ENCODE assay signal across 25 mouse cellular contexts in the genomic region with DNA sequence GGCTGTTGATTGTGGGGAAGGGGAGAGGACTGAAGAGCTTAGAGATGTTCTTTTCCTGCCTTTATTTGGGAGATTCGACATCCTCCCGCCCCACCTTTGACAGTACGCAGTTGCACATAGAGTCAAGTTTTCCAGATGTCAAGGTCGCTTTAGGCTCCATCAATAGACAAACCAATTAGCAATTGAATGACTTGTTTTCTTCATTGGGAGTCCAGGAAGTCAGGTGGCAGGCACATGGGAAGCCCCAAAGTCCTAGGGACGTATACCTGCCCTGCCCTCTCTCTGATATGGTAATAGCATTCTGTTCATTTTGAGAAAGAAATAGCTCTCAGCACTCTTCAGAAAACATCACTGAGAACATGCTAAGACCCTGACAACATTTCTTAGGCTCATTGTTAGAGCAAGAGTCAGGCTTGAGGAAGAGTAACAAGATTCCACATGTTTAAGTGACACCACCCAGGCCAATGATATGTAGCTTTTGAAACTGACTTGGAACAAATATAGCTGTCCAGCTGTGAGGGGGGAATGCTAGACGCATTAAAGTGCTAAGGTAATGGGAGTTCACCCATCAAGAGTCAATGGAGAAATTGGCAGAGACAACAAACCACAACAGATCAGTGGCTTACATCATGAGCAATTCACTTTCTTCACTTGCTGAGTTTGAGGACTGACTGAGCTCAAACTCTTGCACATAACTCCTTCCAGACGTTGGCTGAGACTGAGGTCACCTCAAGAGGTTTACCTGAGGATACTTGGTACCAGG.
"Had no signal": no experiment of that assay in that cellular context is flagged by ENCODE, and none has a peak within 500 bp of the region (broad histone marks: within the 10 kb centered on the region; RNA-seq: fewer than 3 reads in every experiment).

No protein-coding gene starts in this region.

- ATAC-seq: hindbrain, postnatal 0 days; intestine, embryonic 16.5 days; liver, postnatal 0 days had no signal

- DNase-seq: gastrocnemius, postnatal 14 days; gastrocnemius, postnatal 36 days; heart, adult 18-20 months; heart, postnatal 10 days; heart, postnatal 36 days; kidney, adult 11 months; kidney, adult 2 months; kidney, adult 9 months; kidney, postnatal 14 days; kidney, postnatal 36 days; liver; liver, embryonic 13.5 days; liver, postnatal 0 days had no signal

- H3K4me1 ChIP-seq: heart, embryonic 12.5 days; hindbrain, embryonic 13.5 days; hindbrain, embryonic 15.5 days; kidney, embryonic 15.5 days; liver, embryonic 13.5 days; liver, embryonic 15.5 days had no signal

- H3K27ac ChIP-seq: heart, embryonic 10.5 days; hindbrain, embryonic 13.5 days; hindbrain, embryonic 15.5 days; hindbrain, postnatal 0 days; kidney, embryonic 15.5 days; kidney, postnatal 0 days; left cerebral cortex, adult 2 months; limb, embryonic 10.5 days; limb, embryonic 12.5 days; liver, embryonic 13.5 days; liver, embryonic 15.5 days had no signal

- H3K9me3 ChIP-seq: heart, embryonic 10.5 days; hindbrain, embryonic 13.5 days; hindbrain, embryonic 15.5 days; kidney, embryonic 15.5 days; limb, embryonic 10.5 days; limb, embryonic 12.5 days; liver, embryonic 15.5 days had no signal

- H3K9ac ChIP-seq: heart, embryonic 12.5 days; hindbrain, embryonic 13.5 days; hindbrain, embryonic 15.5 days; kidney, embryonic 15.5 days; limb, embryonic 12.5 days; liver, embryonic 13.5 days; liver, embryonic 15.5 days; liver, postnatal 0 days had no signal

- H3K4me3 ChIP-seq: heart, embryonic 10.5 days; heart, embryonic 12.5 days; hindbrain, embryonic 13.5 days; hindbrain, embryonic 15.5 days; kidney, embryonic 15.5 days; left cerebral cortex, adult 2 months; limb, embryonic 10.5 days; limb, embryonic 12.5 days; liver, embryonic 13.5 days; liver, embryonic 15.5 days had no signal

- H3K36me3 ChIP-seq: heart, embryonic 10.5 days; heart, embryonic 12.5 days; hindbrain, embryonic 13.5 days; hindbrain, embryonic 15.5 days; kidney, embryonic 15.5 days; limb, embryonic 10.5 days; limb, embryonic 12.5 days; liver, embryonic 13.5 days; liver, embryonic 15.5 days had no signal
